Mouse (Mus musculus) kidney, postnatal 4 days (tissue): ENCODE results near the gene Ttc33.
"Not testable (repeated sequence)": the region's sequence is repeated elsewhere in the genome, so short reads cannot be mapped to it uniquely, and the experiment has no call there.

Source experiments
- DNase-seq, 2 experiments: peaks; one replicate each; pipeline ENCODE4 v3.0.0; 2021; ENCODE audit warnings: mixed read lengths in 2 of 2

Gene Ttc33

GRCm38 (mm10) chr15:5186293-5186675, 959 bp downstream of the Ttc33 start:
- DNase-seq = no peak

GRCm38 (mm10) chr15:5187116-5187515, 1.8 kb downstream of the Ttc33 start:
- no peak for DNase-seq

GRCm38 (mm10) chr15:5188029-5188428, 2.7 kb downstream of the Ttc33 start:
- no peak for DNase-seq

- peak; percentile 58 to 66 for DNase-seq
These were observed 4.3 kb downstream of the Ttc33 start for GRCm38 (mm10) chr15:5189504-5190093.

GRCm38 (mm10) chr15:5193833-5194232, 8.5 kb downstream of the Ttc33 start:
- DNase-seq = no peak

GRCm38 (mm10) chr15:5194446-5194845, 9.1 kb downstream of the Ttc33 start:
- no peak for DNase-seq

- DNase-seq = no peak
These were observed 9.6 kb downstream of the Ttc33 start for GRCm38 (mm10) chr15:5194931-5195330.

- peak; percentile 58 to 72 for DNase-seq
These were observed 10.7 kb downstream of the Ttc33 start for GRCm38 (mm10) chr15:5195987-5196514.

- peak in 1 of 2 experiments; percentile 18 for DNase-seq
These were observed 11.4 kb downstream of the Ttc33 start for GRCm38 (mm10) chr15:5196691-5197090.

GRCm38 (mm10) chr15:5205222-5205621, 19.9 kb downstream of the Ttc33 start:
- no peak for DNase-seq

GRCm38 (mm10) chr15:5209116-5209515, 23.8 kb downstream of the Ttc33 start:
- no peak for DNase-seq

- peak in 1 of 2 experiments; percentile 14 for DNase-seq
These were observed 35.2 kb downstream of the Ttc33 start for GRCm38 (mm10) chr15:5220491-5220890.

- DNase-seq = not testable (repeated sequence)
These were observed 45.4 kb downstream of the Ttc33 start for GRCm38 (mm10) chr15:5230746-5231145.

- DNase-seq = peak in 1 of 2 experiments; percentile 9
These were observed 49.3 kb downstream of the Ttc33 start for GRCm38 (mm10) chr15:5234659-5235058.

- peak; percentile 52 to 62 for DNase-seq
These were observed 50.2 kb downstream of the Ttc33 start for GRCm38 (mm10) chr15:5235527-5235926.

- peak; percentile 88 to 90 for DNase-seq
These were observed 51.2 kb downstream of the Ttc33 start for GRCm38 (mm10) chr15:5236538-5236937.

- peak in 1 of 2 experiments; percentile 21 for DNase-seq
These were observed 51.8 kb downstream of the Ttc33 start for GRCm38 (mm10) chr15:5237012-5237660.

GRCm38 (mm10) chr15:5238073-5238472, 52.7 kb downstream of the Ttc33 start:
- no peak for DNase-seq

GRCm38 (mm10) chr15:5238553-5238952, 53.2 kb downstream of the Ttc33 start:
- DNase-seq = peak in 1 of 2 experiments; percentile 17

- DNase-seq = no peak
These were observed 54.0 kb downstream of the Ttc33 start for GRCm38 (mm10) chr15:5239361-5239760.

- peak in 1 of 2 experiments; percentile 54 for DNase-seq
These were observed 54.6 kb downstream of the Ttc33 start for GRCm38 (mm10) chr15:5239901-5240300.

- no peak for DNase-seq
These were observed 55.0 kb downstream of the Ttc33 start for GRCm38 (mm10) chr15:5240360-5240759.

GRCm38 (mm10) chr15:5241304-5242201, 56.2 kb downstream of the Ttc33 start:
- peak; percentile 60 to 72 for DNase-seq
